Mouse (Mus musculus): ENCODE results near the gene Mrpl2.
A peak's percentile ranks its signal among the peaks of the same experiment; 100 is the strongest.

Mrpl2 gene

DNA sequence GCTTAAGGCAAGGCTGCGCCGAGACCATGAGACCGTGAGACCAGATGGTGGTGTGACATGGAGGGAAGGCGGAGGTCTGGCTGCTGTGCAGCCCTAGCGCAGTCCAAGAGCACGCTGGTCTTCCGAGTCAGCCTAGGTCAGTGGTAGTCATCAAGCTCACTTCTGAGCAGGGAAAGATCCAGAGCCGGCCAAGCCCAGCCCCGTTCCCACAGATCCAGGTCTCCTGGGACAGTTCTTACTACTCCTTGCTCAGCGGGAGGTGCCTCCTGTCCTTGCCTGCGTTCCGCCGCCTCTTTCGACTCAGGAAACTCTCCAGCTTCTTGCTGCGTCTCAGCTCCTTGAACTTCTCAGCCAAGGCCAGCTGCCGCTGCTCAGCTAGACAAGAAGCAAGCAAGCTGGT is 21.7 kb downstream of the Mrpl2 start:
- no peak for DNase-seq (ENCODE audit: low read depth, low spot score)

GRCm38 (mm10) chr17:46669911-46670310 is 23.9 kb downstream of the Mrpl2 start:
- no peak for DNase-seq (ENCODE audit: low read depth, low spot score)

- peak; percentile 94 for DNase-seq (ENCODE audit: low read depth, low spot score)
Measured at GRCm38 (mm10) chr17:46673850-46674529, 28.0 kb downstream of the Mrpl2 start, which contains the start of gene Rrp36. TSS of gene Rrp36 (minus strand) at chr17:46674352.

GRCm38 (mm10) chr17:46674530-46675283 is 28.7 kb downstream of the Mrpl2 start:
- no peak for DNase-seq (ENCODE audit: low read depth, low spot score)

- no peak for DNase-seq (ENCODE audit: low read depth, low spot score)
Measured at GRCm38 (mm10) chr17:46678416-46678815, 32.4 kb downstream of the Mrpl2 start, which contains the start of gene Mea1. TSS of gene Mea1 (plus strand) at chr17:46678793.

GRCm38 (mm10) chr17:46678911-46679310 is 32.9 kb downstream of the Mrpl2 start:
- no peak for DNase-seq (ENCODE audit: low read depth, low spot score)

DNA sequence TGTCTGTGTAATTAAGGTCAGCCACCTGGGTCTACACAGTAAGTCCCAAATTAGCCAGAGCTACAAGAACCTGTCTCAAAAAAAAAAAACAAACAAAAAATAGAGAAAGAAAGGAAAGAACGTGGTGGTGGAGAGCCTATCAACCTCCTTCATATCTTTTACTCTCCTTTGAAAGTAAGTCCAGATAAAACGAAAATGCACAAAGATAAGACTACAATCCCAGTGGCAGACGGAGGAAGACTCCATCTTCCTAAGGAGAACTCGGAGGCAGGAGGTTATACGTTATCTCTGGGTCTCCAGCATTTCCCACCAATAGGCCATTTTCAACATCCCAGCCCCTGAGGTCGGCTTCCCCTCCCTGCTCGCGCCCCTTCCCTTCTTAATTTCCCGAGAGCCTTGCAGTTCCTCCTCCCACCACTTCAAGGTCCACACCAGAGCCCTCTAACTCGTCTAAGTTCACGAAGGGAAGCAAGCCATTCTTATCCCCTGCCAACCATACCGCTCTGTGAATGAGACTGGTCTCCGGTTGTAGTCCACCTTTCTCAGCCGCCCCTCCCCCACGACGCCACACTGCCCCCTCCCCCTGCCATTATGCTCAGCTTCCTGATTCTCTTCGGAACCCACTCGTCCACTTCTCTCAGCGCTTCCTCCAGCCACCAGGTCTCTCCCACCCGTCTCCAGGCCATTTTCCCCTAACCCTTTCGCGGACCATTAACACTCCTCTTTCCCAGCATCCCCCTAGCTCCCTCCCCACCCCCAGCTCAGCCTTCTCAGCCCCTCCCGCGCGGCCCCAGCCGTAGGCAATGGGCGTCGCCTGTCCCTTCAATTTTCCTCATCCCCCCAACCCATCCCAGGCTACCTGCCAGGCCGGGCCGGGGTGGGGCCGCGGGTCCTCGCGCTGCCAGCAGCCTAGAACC is 34.1 kb downstream of the Mrpl2 start:
- peak; percentile 75 for DNase-seq (ENCODE audit: low read depth, low spot score)

- DNase-seq (ENCODE audit: low read depth, low spot score) = peak; percentile 99
Measured at GRCm38 (mm10) chr17:46680760-46681373, 34.8 kb downstream of the Mrpl2 start, which contains the start of gene Klhdc3. TSS of gene Klhdc3 (minus strand) at chr17:46680914.

- DNase-seq (ENCODE audit: low read depth, low spot score) = peak; percentile 49
Measured at GRCm38 (mm10) chr17:46681466-46682118, 35.6 kb downstream of the Mrpl2 start.

DNA sequence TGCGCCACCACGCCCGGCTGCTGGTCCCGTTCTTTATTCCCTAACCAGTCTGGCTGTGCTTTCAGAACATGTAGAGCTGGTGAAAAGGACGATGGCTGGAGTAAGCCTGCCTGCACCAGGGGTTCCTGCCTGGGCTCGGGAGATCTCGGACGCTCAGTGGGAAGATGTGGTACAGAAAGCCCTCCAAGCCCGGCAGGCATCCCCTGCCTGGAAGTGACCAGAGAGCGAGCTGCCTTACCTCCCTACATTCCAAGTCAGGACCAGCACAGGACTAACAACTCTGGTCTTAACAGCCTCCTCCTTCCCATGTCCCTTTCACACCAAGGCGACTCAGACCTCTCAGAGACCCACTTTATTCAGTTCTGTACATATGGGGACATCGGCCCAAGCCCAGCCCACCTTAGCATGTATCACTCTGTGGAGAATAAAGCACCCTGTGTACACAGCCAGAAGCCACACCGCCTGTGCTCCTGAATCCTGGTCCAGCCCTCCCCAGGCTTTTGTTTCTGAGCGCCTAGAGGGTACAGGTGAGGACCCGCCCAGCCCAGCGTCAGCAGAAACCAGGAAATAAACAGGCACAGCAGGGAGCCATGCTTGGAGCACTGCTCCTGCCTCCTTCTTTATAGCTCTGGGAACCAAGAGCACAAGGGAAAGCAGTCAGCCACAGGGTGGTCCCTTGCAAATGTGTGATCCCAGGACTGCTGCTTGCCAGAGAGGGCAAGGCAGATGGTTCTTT is 36.8 kb downstream of the Mrpl2 start:
- DNase-seq (ENCODE audit: low read depth, low spot score) = no peak

DNA sequence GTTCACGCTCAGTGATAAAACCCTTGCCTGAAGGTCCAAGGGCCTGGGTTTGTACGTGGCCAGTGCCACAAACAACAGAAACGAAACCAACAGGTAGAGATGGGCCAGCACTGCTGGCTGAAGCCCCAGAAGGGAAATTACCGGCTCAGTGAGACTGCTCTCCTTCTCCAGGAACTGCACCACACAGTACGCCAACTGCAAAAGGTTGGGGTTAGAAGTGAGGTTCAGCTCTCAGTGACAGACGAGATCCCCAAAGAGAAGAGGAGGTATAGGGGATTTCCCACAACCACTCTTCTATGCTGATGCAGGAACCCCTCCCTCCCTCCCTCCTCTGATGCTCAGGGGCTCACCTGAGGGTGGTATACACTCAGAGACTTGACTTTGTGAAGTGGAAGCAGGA is 39.9 kb downstream of the Mrpl2 start:
- no peak for DNase-seq (ENCODE audit: low read depth, low spot score)

- no peak for DNase-seq (ENCODE audit: low read depth, low spot score)
Measured at GRCm38 (mm10) chr17:46690665-46691064, 44.6 kb downstream of the Mrpl2 start.

- DNase-seq (ENCODE audit: low read depth, low spot score) = no peak
Measured at GRCm38 (mm10) chr17:46691390-46691789, 45.4 kb downstream of the Mrpl2 start.

- no peak for DNase-seq (ENCODE audit: low read depth, low spot score)
Measured at GRCm38 (mm10) chr17:46694517-46695063, 48.6 kb downstream of the Mrpl2 start.

DNA sequence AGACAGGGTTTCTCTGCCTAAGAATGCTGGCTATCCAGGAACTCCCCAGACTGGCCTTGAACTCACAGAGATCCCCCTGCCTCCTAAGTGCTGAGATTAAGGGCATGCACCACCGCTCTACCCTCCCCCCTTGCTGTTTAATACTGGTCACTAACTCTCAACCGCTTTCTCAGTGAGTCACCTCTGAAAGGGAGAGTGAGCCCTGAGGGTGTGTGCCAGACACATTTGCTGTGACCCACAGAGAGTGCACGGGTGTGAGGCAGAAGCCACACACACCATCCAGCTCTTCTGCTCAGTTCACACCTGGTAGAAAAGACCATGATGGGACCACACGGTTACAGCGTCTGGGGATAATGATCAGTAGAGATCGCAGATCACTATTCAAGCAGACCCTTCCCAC is 52.5 kb downstream of the Mrpl2 start:
- no peak for DNase-seq (ENCODE audit: low read depth, low spot score)

DNA sequence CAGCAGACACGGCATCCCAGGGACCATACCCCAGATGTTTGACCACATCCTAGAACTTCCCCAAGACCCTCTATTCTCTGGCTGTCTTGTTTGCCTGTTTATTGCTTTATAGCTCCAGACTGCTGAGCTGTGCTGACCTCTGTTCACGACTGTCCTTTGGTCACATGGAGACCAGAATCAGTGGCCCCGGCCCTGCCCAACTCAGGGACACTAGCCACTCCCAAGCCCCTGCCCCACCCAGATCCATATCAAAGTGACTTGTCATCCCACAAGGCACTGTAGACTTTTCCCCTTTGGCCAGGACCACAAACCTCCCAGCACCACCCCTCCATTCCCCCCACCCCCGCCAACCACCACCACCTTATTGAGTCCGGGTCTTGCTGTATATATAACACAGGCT is 53.2 kb downstream of the Mrpl2 start:
- no peak for DNase-seq (ENCODE audit: low read depth, low spot score)
